Mouse (Mus musculus) neural tube, embryonic 12.5 days (tissue): ENCODE data around the gene Grm4. TPM values are rescaled to one million over a fixed set of nuclear protein-coding genes. Genes with fewer than 3 reads are reported as not detected.
A peak's percentile ranks its signal among the peaks of the same experiment; 100 is the strongest.

Experiments
- ATAC-seq: fragments of 200-750 bp; cut with Nextera tagmentation; 2 replicates; pipeline ENCODE4 v1.8.0; 2017; ENCODE audit warnings: low read depth, mild to moderate bottlenecking, moderate TSS enrichment, moderate library complexity; ENCODE audit not compliant: low FRiP score
- H3K27ac ChIP-seq: fragments of 300-500 bp; sonication (generic); 2 replicates; pipeline ENCODE4 v1.5.1; 2016
- H3K27me3 ChIP-seq: fragments of 300-500 bp; sonication (generic); replicated peaks from 2 replicates; pipeline ENCODE4 v1.6.1; 2016; ENCODE audit warnings: mild to moderate bottlenecking
- H3K36me3 ChIP-seq: fragments of 300-500 bp; sonication (generic); 2 replicates; pipeline ENCODE4 v1.6.1; 2016; ENCODE audit warnings: mild to moderate bottlenecking
- H3K4me1 ChIP-seq: fragments of 300-500 bp; sonication (generic); 2 replicates; pipeline ENCODE4 v1.6.1; 2016
- H3K4me2 ChIP-seq: fragments of 300-500 bp; sonication (generic); replicated peaks from 2 replicates; pipeline ENCODE4 v1.6.1; 2016; ENCODE audit warnings: mild to moderate bottlenecking
- H3K4me3 ChIP-seq: fragments of 300-500 bp; sonication (generic); 2 replicates; pipeline ENCODE4 v1.5.1; 2016
- H3K9ac ChIP-seq: fragments of 300-500 bp; sonication (generic); 2 replicates; pipeline ENCODE4 v1.6.1; 2016; ENCODE audit warnings: mild to moderate bottlenecking
- H3K9me3 ChIP-seq: fragments of 300-500 bp; sonication (generic); 2 replicates; pipeline ENCODE4 v1.6.1; 2016; ENCODE audit warnings: mild to moderate bottlenecking
- WGBS: fragments of 180-500 bp; shearing (Covaris S2); methylation state at CpG from one replicate; pipeline ENCODE4 v1.1.7; 2016; 5-methylcytosine and 5-hydroxymethylcytosine counted together
- polyA plus RNA-seq: library from polyadenylated mRNA; unstranded; fragments of >200 nt; fragmentation: Nextera tagmentation; extraction: Ambion mirVana; gene quantifications from 2 replicates; pipeline ENCODE4 v1.2.1, GENCODE M21; 2016

Grm4 gene
- polyA plus RNA-seq, 1 experiment from 2014 or later = 3.4 TPM

- Histone ChIP-seq H3K4me1 (peaks cover 15% of the 10 kb centered on the region), H3K4me2 (no peak overlapping the region), H3K27me3 (no peaks in the 10 kb centered on the region), H3K36me3 (no peaks in the 10 kb centered on the region), H3K4me3 (no peak overlapping the region), H3K9ac (no peak overlapping the region), H3K9me3 (no peaks in the 10 kb centered on the region), H3K27ac (no peak overlapping the region)
- 51% methylated on average over 12 of the region's 12 CpGs for WGBS
- no peak for ATAC-seq
These were observed 24.8 kb upstream of the Grm4 start for GRCm38 (mm10) chr17:27545991-27546390.

- H3K9ac ChIP-seq = no peak overlapping the region
- no peaks in the 10 kb centered on the region for H3K27me3 ChIP-seq
- H3K4me1 ChIP-seq = peaks cover 11% of the 10 kb centered on the region
- H3K27ac ChIP-seq = no peak overlapping the region
- no peaks in the 10 kb centered on the region for H3K9me3 ChIP-seq
- no peak overlapping the region for H3K4me2 ChIP-seq
- no peaks in the 10 kb centered on the region for H3K36me3 ChIP-seq
- ATAC-seq = no peak
- no peak overlapping the region for H3K4me3 ChIP-seq
- WGBS = 85% methylated on average over 11 of the region's 11 CpGs
These were observed 23.3 kb upstream of the Grm4 start for GRCm38 (mm10) chr17:27544551-27544950.

- H3K9me3 ChIP-seq = no peaks in the 10 kb centered on the region
- no peaks in the 10 kb centered on the region for H3K36me3 ChIP-seq
- no peaks in the 10 kb centered on the region for H3K4me1 ChIP-seq
- no peak overlapping the region for H3K27ac ChIP-seq
- no peak overlapping the region for H3K4me3 ChIP-seq
- no peak overlapping the region for H3K9ac ChIP-seq
- no peak for ATAC-seq
- no peak overlapping the region for H3K4me2 ChIP-seq
- H3K27me3 ChIP-seq = no peaks in the 10 kb centered on the region
- WGBS = 81% methylated on average over 3 of the region's 3 CpGs
These were observed 20.8 kb upstream of the Grm4 start for GRCm38 (mm10) chr17:27541984-27542383.

- Histone ChIP-seq H3K9me3 (no peaks in the 10 kb centered on the region), H3K9ac (no peak overlapping the region), H3K27ac (no peak overlapping the region), H3K4me1 (no peaks in the 10 kb centered on the region), H3K4me2 (no peak overlapping the region), H3K27me3 (no peaks in the 10 kb centered on the region), H3K4me3 (no peak overlapping the region), H3K36me3 (no peaks in the 10 kb centered on the region)
- WGBS = 68% methylated on average over 2 of the region's 2 CpGs
- no peak for ATAC-seq
These were observed 20.1 kb upstream of the Grm4 start for GRCm38 (mm10) chr17:27541261-27541660.

GRCm38 (mm10) chr17:27534718-27535117 is 13.5 kb upstream of the Grm4 start:
- Histone ChIP-seq H3K9ac (no peak overlapping the region), H3K4me3 (no peak overlapping the region), H3K27ac (no peak overlapping the region), H3K4me1 (no peaks in the 10 kb centered on the region), H3K27me3 (no peaks in the 10 kb centered on the region), H3K9me3 (no peaks in the 10 kb centered on the region), H3K36me3 (no peaks in the 10 kb centered on the region), H3K4me2 (no peak overlapping the region)
- ATAC-seq = peak; percentile 65
- 5% methylated on average over 10 of the region's 10 CpGs for WGBS

GRCm38 (mm10) chr17:27533354-27533753 is 12.2 kb upstream of the Grm4 start:
- WGBS = 87% methylated on average over 3 of the region's 3 CpGs
- no peak overlapping the region for H3K27ac ChIP-seq
- ATAC-seq = no peak

GRCm38 (mm10) chr17:27532095-27532494 is 10.9 kb upstream of the Grm4 start:
- H3K9me3 ChIP-seq = no peaks in the 10 kb centered on the region
- WGBS = 88% methylated on average over 8 of the region's 8 CpGs
- no peak overlapping the region for H3K27ac ChIP-seq
- H3K36me3 ChIP-seq = no peaks in the 10 kb centered on the region
- no peaks in the 10 kb centered on the region for H3K4me1 ChIP-seq
- H3K9ac ChIP-seq = no peak overlapping the region
- no peaks in the 10 kb centered on the region for H3K27me3 ChIP-seq
- ATAC-seq = no peak
- H3K4me2 ChIP-seq = no peak overlapping the region
- H3K4me3 ChIP-seq = no peak overlapping the region

More at GRCm38 (mm10) chr17:27533354-27533753, 12.2 kb upstream of the Grm4 start:
- H3K4me1 ChIP-seq = no peaks in the 10 kb centered on the region
- no peak overlapping the region for H3K4me2 ChIP-seq
- H3K9me3 ChIP-seq = no peaks in the 10 kb centered on the region
- no peak overlapping the region for H3K4me3 ChIP-seq
- no peaks in the 10 kb centered on the region for H3K36me3 ChIP-seq
- H3K9ac ChIP-seq = no peak overlapping the region
- no peaks in the 10 kb centered on the region for H3K27me3 ChIP-seq

- 72% methylated on average over 5 of the region's 5 CpGs for WGBS
- Histone ChIP-seq H3K36me3 (no peaks in the 10 kb centered on the region), H3K9ac (no peak overlapping the region), H3K27ac (no peak overlapping the region), H3K27me3 (no peaks in the 10 kb centered on the region), H3K4me3 (no peak overlapping the region), H3K9me3 (no peaks in the 10 kb centered on the region), H3K4me1 (no peaks in the 10 kb centered on the region), H3K4me2 (no peak overlapping the region)
- ATAC-seq = no peak
These were observed 7.6 kb upstream of the Grm4 start for GRCm38 (mm10) chr17:27528767-27529166.

- no peak overlapping the region for H3K4me2 ChIP-seq
These were observed 6.8 kb upstream of the Grm4 start for GRCm38 (mm10) chr17:27528030-27528429.

GRCm38 (mm10) chr17:27527188-27527587 is 6.0 kb upstream of the Grm4 start:
- no peaks in the 10 kb centered on the region for H3K4me1 ChIP-seq
- H3K27ac ChIP-seq = no peak overlapping the region
- H3K36me3 ChIP-seq = no peaks in the 10 kb centered on the region
- WGBS = 78% methylated on average over 6 of the region's 6 CpGs
- no peak for ATAC-seq
- no peak overlapping the region for H3K9ac ChIP-seq
- H3K27me3 ChIP-seq = peaks cover 1% of the 10 kb centered on the region; the same call in 1 of the 2 replicates
- no peak overlapping the region for H3K4me3 ChIP-seq
- no peak overlapping the region for H3K4me2 ChIP-seq
- H3K9me3 ChIP-seq = no peaks in the 10 kb centered on the region

More at GRCm38 (mm10) chr17:27528030-27528429, 6.8 kb upstream of the Grm4 start:
- no peak overlapping the region for H3K4me3 ChIP-seq
- no peaks in the 10 kb centered on the region for H3K9me3 ChIP-seq
- no peak overlapping the region for H3K9ac ChIP-seq
- H3K27me3 ChIP-seq = no peaks in the 10 kb centered on the region; the same call in 1 of the 2 replicates
- H3K4me1 ChIP-seq = no peaks in the 10 kb centered on the region
- no peak overlapping the region for H3K27ac ChIP-seq
- WGBS = 58% methylated on average over 8 of the region's 8 CpGs
- ATAC-seq = no peak
- H3K36me3 ChIP-seq = no peaks in the 10 kb centered on the region

- Histone ChIP-seq H3K4me2 (no peak overlapping the region), H3K9ac (no peak overlapping the region), H3K9me3 (no peaks in the 10 kb centered on the region), H3K27me3 (peaks cover 21% of the 10 kb centered on the region), H3K27ac (no peak overlapping the region), H3K4me3 (no peak overlapping the region), H3K4me1 (peaks cover 16% of the 10 kb centered on the region), H3K36me3 (no peaks in the 10 kb centered on the region)
- no peak for ATAC-seq
- 62% methylated on average over 7 of the region's 7 CpGs for WGBS
These were observed 1.9 kb upstream of the Grm4 start for GRCm38 (mm10) chr17:27523121-27523520.

GRCm38 (mm10) chr17:27520557-27520956 is 646 bp downstream of the Grm4 start:
- ATAC-seq = peak; percentile 34; the same call in 1 of the 2 replicates
- Histone ChIP-seq H3K9me3 (no peaks in the 10 kb centered on the region), H3K27me3 (peaks cover 26% of the 10 kb centered on the region), H3K4me3 (no peak overlapping the region), H3K36me3 (no peaks in the 10 kb centered on the region), H3K4me1 (peaks cover 16% of the 10 kb centered on the region), H3K4me2 (peak overlapping the region; percentile 38), H3K9ac (no peak overlapping the region), H3K27ac (no peak overlapping the region)
- WGBS = 2% methylated on average over 27 of the region's 27 CpGs
